Mouse (Mus musculus): ENCODE results near the gene Cyb5d2. TPM values are rescaled to one million over a fixed set of nuclear protein-coding genes. Genes with fewer than 3 reads are reported as not detected.

The Cyb5d2 gene
- polyA plus RNA-seq, 1 experiment from 2014 or later, result 3.1 TPM

GRCm38 (mm10) chr11:72818067-72818466, 22.1 kb upstream of the Cyb5d2 start:
- TF ChIP-seq CTCF (IDR thresholded peaks at IDR 0.05; ENCODE audit: low read depth), result no peak

GRCm38 (mm10) chr11:72816859-72817258, 20.9 kb upstream of the Cyb5d2 start:
- no peaks in the 10 kb centered on the region for H3K9me3 ChIP-seq (ENCODE audit: control insufficient read depth)
- H3K4me1 ChIP-seq (replicated peaks; ENCODE audit: control insufficient read depth, insufficient read depth, low read length), result no peaks in the 10 kb centered on the region
- no peak overlapping the region for H3K4me2 ChIP-seq (replicated peaks; ENCODE audit: low read depth)
- no peak for ATAC-seq
- H3K27ac ChIP-seq (ENCODE audit: low read depth, low read length), result no peak overlapping the region
- WGBS, result 79% methylated on average over 1 of the region's 1 CpGs
- no peaks in the 10 kb centered on the region for H3K27me3 ChIP-seq (replicated peaks; ENCODE audit: control insufficient read depth, insufficient read depth, low read length)
- no peak overlapping the region for H3K4me3 ChIP-seq (ENCODE audit: low read depth, low read length)
- H3K36me3 ChIP-seq (ENCODE audit: control insufficient read depth, insufficient read depth), result peaks cover 15% of the 10 kb centered on the region
- TF ChIP-seq CTCF (IDR thresholded peaks at IDR 0.05; ENCODE audit: low read depth), result no peak
- H3K9ac ChIP-seq (ENCODE audit: low read depth, low read length), result no peak overlapping the region

More at GRCm38 (mm10) chr11:72818067-72818466, 22.1 kb upstream of the Cyb5d2 start:
- Histone ChIP-seq H3K27me3 (replicated peaks; ENCODE audit: control insufficient read depth, insufficient read depth, low read length) (no peaks in the 10 kb centered on the region), H3K9ac (ENCODE audit: low read depth, low read length) (no peak overlapping the region), H3K27ac (ENCODE audit: low read depth, low read length) (no peak overlapping the region), H3K9me3 (ENCODE audit: control insufficient read depth) (no peaks in the 10 kb centered on the region), H3K36me3 (ENCODE audit: control insufficient read depth, insufficient read depth) (peaks cover 26% of the 10 kb centered on the region), H3K4me2 (replicated peaks; ENCODE audit: low read depth) (no peak overlapping the region), H3K4me3 (ENCODE audit: low read depth, low read length) (no peak overlapping the region), H3K4me1 (replicated peaks; ENCODE audit: control insufficient read depth, insufficient read depth, low read length) (no peaks in the 10 kb centered on the region)
- 90% methylated on average over 7 of the region's 7 CpGs for WGBS
- ATAC-seq, result no peak

- H3K27ac ChIP-seq (ENCODE audit: low read depth, low read length), result no peak overlapping the region
- no peak overlapping the region for H3K9ac ChIP-seq (ENCODE audit: low read depth, low read length)
- H3K4me2 ChIP-seq (replicated peaks; ENCODE audit: low read depth), result no peak overlapping the region
- H3K27me3 ChIP-seq (replicated peaks; ENCODE audit: control insufficient read depth, insufficient read depth, low read length), result no peaks in the 10 kb centered on the region
- peak; percentile 49 for TF ChIP-seq CTCF (IDR thresholded peaks at IDR 0.05; ENCODE audit: low read depth)
- no peak for ATAC-seq
- no peaks in the 10 kb centered on the region for H3K4me1 ChIP-seq (replicated peaks; ENCODE audit: control insufficient read depth, insufficient read depth, low read length)
- peaks cover 3% of the 10 kb centered on the region for H3K36me3 ChIP-seq (ENCODE audit: control insufficient read depth, insufficient read depth)
- no peaks in the 10 kb centered on the region for H3K9me3 ChIP-seq (ENCODE audit: control insufficient read depth)
- WGBS, result 78% methylated on average over 2 of the region's 2 CpGs
- no peak overlapping the region for H3K4me3 ChIP-seq (ENCODE audit: low read depth, low read length)
These were observed 18.2 kb upstream of the Cyb5d2 start for GRCm38 (mm10) chr11:72814188-72814587.

GRCm38 (mm10) chr11:72813687-72814086, 17.7 kb upstream of the Cyb5d2 start:
- Histone ChIP-seq H3K9ac (ENCODE audit: low read depth, low read length) (no peak overlapping the region), H3K4me2 (replicated peaks; ENCODE audit: low read depth) (no peak overlapping the region), H3K4me1 (replicated peaks; ENCODE audit: control insufficient read depth, insufficient read depth, low read length) (no peaks in the 10 kb centered on the region), H3K36me3 (ENCODE audit: control insufficient read depth, insufficient read depth) (peaks cover 3% of the 10 kb centered on the region), H3K4me3 (ENCODE audit: low read depth, low read length) (no peak overlapping the region), H3K27ac (ENCODE audit: low read depth, low read length) (no peak overlapping the region), H3K27me3 (replicated peaks; ENCODE audit: control insufficient read depth, insufficient read depth, low read length) (no peaks in the 10 kb centered on the region), H3K9me3 (ENCODE audit: control insufficient read depth) (no peaks in the 10 kb centered on the region)
- no peak for TF ChIP-seq CTCF (IDR thresholded peaks at IDR 0.05; ENCODE audit: low read depth)
- ATAC-seq, result no peak
- WGBS, result 94% methylated on average over 5 of the region's 5 CpGs

GRCm38 (mm10) chr11:72807992-72808391, 12.1 kb upstream of the Cyb5d2 start:
- peak; percentile 69 for ATAC-seq

GRCm38 (mm10) chr11:72806556-72806955, 10.6 kb upstream of the Cyb5d2 start:
- H3K4me3 ChIP-seq (ENCODE audit: low read depth, low read length), result no peak overlapping the region
- TF ChIP-seq CTCF (IDR thresholded peaks at IDR 0.05; ENCODE audit: low read depth), result no peak
- whole genome bisulfite sequencing, result 52% methylated on average over 2 of the region's 2 CpGs
- H3K4me2 ChIP-seq (replicated peaks; ENCODE audit: low read depth), result no peak overlapping the region
- no peaks in the 10 kb centered on the region for H3K27me3 ChIP-seq (replicated peaks; ENCODE audit: control insufficient read depth, insufficient read depth, low read length)
- no peak for ATAC-seq
- no peak overlapping the region for H3K27ac ChIP-seq (ENCODE audit: low read depth, low read length)
- H3K9me3 ChIP-seq (ENCODE audit: control insufficient read depth), result no peaks in the 10 kb centered on the region
- H3K9ac ChIP-seq (ENCODE audit: low read depth, low read length), result no peak overlapping the region
- H3K36me3 ChIP-seq (ENCODE audit: control insufficient read depth, insufficient read depth), result no peaks in the 10 kb centered on the region
- H3K4me1 ChIP-seq (replicated peaks; ENCODE audit: control insufficient read depth, insufficient read depth, low read length), result peaks cover 21% of the 10 kb centered on the region

More at GRCm38 (mm10) chr11:72807992-72808391, 12.1 kb upstream of the Cyb5d2 start:
- WGBS, result 32% methylated on average over 4 of the region's 4 CpGs
- Histone ChIP-seq H3K36me3 (ENCODE audit: control insufficient read depth, insufficient read depth) (no peaks in the 10 kb centered on the region), H3K9ac (ENCODE audit: low read depth, low read length) (no peak overlapping the region), H3K4me2 (replicated peaks; ENCODE audit: low read depth) (no peak overlapping the region), H3K4me3 (ENCODE audit: low read depth, low read length) (no peak overlapping the region), H3K9me3 (ENCODE audit: control insufficient read depth) (no peaks in the 10 kb centered on the region), H3K4me1 (replicated peaks; ENCODE audit: control insufficient read depth, insufficient read depth, low read length) (peaks cover 21% of the 10 kb centered on the region), H3K27me3 (replicated peaks; ENCODE audit: control insufficient read depth, insufficient read depth, low read length) (no peaks in the 10 kb centered on the region), H3K27ac (ENCODE audit: low read depth, low read length) (no peak overlapping the region; the same call in 1 of the 2 replicates)
- TF ChIP-seq CTCF (IDR thresholded peaks at IDR 0.05; ENCODE audit: low read depth), result no peak

GRCm38 (mm10) chr11:72805232-72805631, 9.3 kb upstream of the Cyb5d2 start:
- H3K27ac ChIP-seq (ENCODE audit: low read depth, low read length), result no peak overlapping the region
- peak; percentile 64 for ATAC-seq
- 53% methylated on average over 3 of the region's 3 CpGs for WGBS
- H3K27me3 ChIP-seq (replicated peaks; ENCODE audit: control insufficient read depth, insufficient read depth, low read length), result no peaks in the 10 kb centered on the region
- TF ChIP-seq CTCF (IDR thresholded peaks at IDR 0.05; ENCODE audit: low read depth), result no peak
- no peak overlapping the region for H3K4me2 ChIP-seq (replicated peaks; ENCODE audit: low read depth)
- H3K4me1 ChIP-seq (replicated peaks; ENCODE audit: control insufficient read depth, insufficient read depth, low read length), result peaks cover 24% of the 10 kb centered on the region
- H3K9ac ChIP-seq (ENCODE audit: low read depth, low read length), result no peak overlapping the region
- H3K4me3 ChIP-seq (ENCODE audit: low read depth, low read length), result no peak overlapping the region
- H3K9me3 ChIP-seq (ENCODE audit: control insufficient read depth), result no peaks in the 10 kb centered on the region
- H3K36me3 ChIP-seq (ENCODE audit: control insufficient read depth, insufficient read depth), result no peaks in the 10 kb centered on the region
